Mouse (Mus musculus): Measurements from ENCODE around the gene Pcp4.
A peak's percentile ranks its signal among the peaks of the same experiment; 100 is the strongest.
"Not testable (repeated sequence)": the region's sequence is repeated elsewhere in the genome, so short reads cannot be mapped to it uniquely, and the experiment has no call there.

Pcp4 gene

GRCm38 (mm10) chr16:96467445-96467844 is at the start of gene Pcp4:
Gene Pcp4 (plus strand): TSS chr16:96467606.
- peak; percentile 11 to 18 for DNase-seq

GRCm38 (mm10) chr16:96425044-96425443 is 42.4 kb upstream of the Pcp4 start:
- DNase-seq, result no peak

GRCm38 (mm10) chr16:96426671-96427070 is 40.7 kb upstream of the Pcp4 start:
- DNase-seq, result no peak

GRCm38 (mm10) chr16:96429046-96429445 is 38.4 kb upstream of the Pcp4 start:
- DNase-seq, result peak in 1 of 2 experiments; percentile 0

GRCm38 (mm10) chr16:96433266-96433665 is 34.1 kb upstream of the Pcp4 start:
- DNase-seq, result peak in 1 of 2 experiments; percentile 0

- peak in 1 of 2 experiments; percentile 1 for DNase-seq
Measured at GRCm38 (mm10) chr16:96434024-96434785, 33.2 kb upstream of the Pcp4 start.

- DNase-seq, result no peak
Measured at GRCm38 (mm10) chr16:96438946-96439345, 28.5 kb upstream of the Pcp4 start.

- no peak for DNase-seq
Measured at GRCm38 (mm10) chr16:96439682-96440081, 27.7 kb upstream of the Pcp4 start.

- DNase-seq, result no peak
Measured at GRCm38 (mm10) chr16:96440871-96441270, 26.5 kb upstream of the Pcp4 start.

GRCm38 (mm10) chr16:96441826-96442225 is 25.6 kb upstream of the Pcp4 start:
- no peak for DNase-seq

- DNase-seq, result no peak
Measured at GRCm38 (mm10) chr16:96443468-96443867, 23.9 kb upstream of the Pcp4 start, which contains the start of gene Itgb2l. Gene Itgb2l (minus strand): TSS chr16:96443619.

- not testable (repeated sequence) for DNase-seq
Measured at GRCm38 (mm10) chr16:96450871-96451270, 16.5 kb upstream of the Pcp4 start.

- DNase-seq, result no peak
Measured at GRCm38 (mm10) chr16:96454086-96454485, 13.3 kb upstream of the Pcp4 start.

GRCm38 (mm10) chr16:96457612-96458011 is 9.8 kb upstream of the Pcp4 start:
- DNase-seq, result no peak

GRCm38 (mm10) chr16:96459356-96459755 is 8.1 kb upstream of the Pcp4 start:
- no peak for DNase-seq

- no peak for DNase-seq
Measured at GRCm38 (mm10) chr16:96460788-96461187, 6.6 kb upstream of the Pcp4 start.

GRCm38 (mm10) chr16:96468011-96468410 is 605 bp downstream of the Pcp4 start:
- no peak for DNase-seq

- DNase-seq, result no peak
Measured at GRCm38 (mm10) chr16:96468698-96469097, 1.3 kb downstream of the Pcp4 start.

GRCm38 (mm10) chr16:96469640-96470039 is 2.2 kb downstream of the Pcp4 start:
- DNase-seq, result no peak

- no peak for DNase-seq
Measured at GRCm38 (mm10) chr16:96472361-96472760, 5.0 kb downstream of the Pcp4 start.

- DNase-seq, result no peak
Measured at GRCm38 (mm10) chr16:96472816-96473215, 5.4 kb downstream of the Pcp4 start.

GRCm38 (mm10) chr16:96474185-96474584 is 6.8 kb downstream of the Pcp4 start:
- no peak for DNase-seq

GRCm38 (mm10) chr16:96481791-96482190 is 14.4 kb downstream of the Pcp4 start:
- no peak for DNase-seq

- no peak for DNase-seq
Measured at GRCm38 (mm10) chr16:96487007-96487684, 19.7 kb downstream of the Pcp4 start.

Measured in thymus, adult 18-20 months (tissue).